Mouse (Mus musculus) kidney, adult 2 months (tissue): Measurements from ENCODE around the gene Disc1. TPM values are rescaled to one million over a fixed set of nuclear protein-coding genes. Genes with fewer than 3 reads are reported as not detected.

ENCODE experiments used
- DNase-seq: peaks from one replicate; pipeline ENCODE4 v3.0.0; 2021
- H3K27ac ChIP-seq: fragments of 200-500 bp; 2 replicates; pipeline ENCODE4 v1.5.1; 2012; ENCODE audit warnings: low read depth, low read length, control low read depth, inconsistent platforms; ENCODE audit not compliant: insufficient read depth
- H3K27me3 ChIP-seq: fragments of 200-500 bp; replicated peaks from 2 replicates; pipeline ENCODE4 v1.6.1; 2012; ENCODE audit warnings: mild to moderate bottlenecking, moderate library complexity, low read length, inconsistent platforms; ENCODE audit not compliant: control insufficient read depth, insufficient read depth
- H3K36me3 ChIP-seq: fragments of 200-500 bp; 2 replicates; pipeline ENCODE4 v1.6.1; 2012; ENCODE audit warnings: mild to moderate bottlenecking, moderate library complexity, low read length, inconsistent platforms; ENCODE audit not compliant: control insufficient read depth, insufficient read depth
- H3K4me1 ChIP-seq: fragments of 200-500 bp; 2 replicates; pipeline ENCODE4 v1.6.1; 2011; ENCODE audit warnings: low read length; ENCODE audit not compliant: control insufficient read depth, insufficient read depth
- H3K4me3 ChIP-seq: fragments of 200-500 bp; 2 replicates; pipeline ENCODE4 v1.5.1; 2011; ENCODE audit warnings: mild to moderate bottlenecking, low read depth, low read length, control low read depth; ENCODE audit not compliant: insufficient read depth
- CTCF ChIP-seq: fragments of 200-500 bp; conservative IDR thresholded peaks from 2 replicates; pipeline ENCODE4 v1.5.1; 2011; ENCODE audit warnings: low read depth, mild to moderate bottlenecking, control low read depth, low read length, moderate library complexity, mixed read lengths; ENCODE audit not compliant: insufficient read depth, insufficient read length
- POLR2A ChIP-seq: fragments of 200-500 bp; IDR thresholded peaks from one replicate; pipeline ENCODE4 v1.6.1; 2011; ENCODE audit warnings: low read depth, low read length, control low read depth
- WGBS: fragments of 180-500 bp; shearing (Covaris S2); methylation state at CpG from one replicate; pipeline ENCODE4 v1.1.7; 2018; 5-methylcytosine and 5-hydroxymethylcytosine counted together
- polyA plus RNA-seq: library from polyadenylated mRNA; depleted of rRNA; stranded (reverse); fragments of >200 nt; gene quantifications from 2 replicates; pipeline ENCODE4 v1.2.3, GENCODE M21; 2012

Gene Disc1
- polyA plus RNA-seq, 1 experiment = 0.58 TPM

DNA sequence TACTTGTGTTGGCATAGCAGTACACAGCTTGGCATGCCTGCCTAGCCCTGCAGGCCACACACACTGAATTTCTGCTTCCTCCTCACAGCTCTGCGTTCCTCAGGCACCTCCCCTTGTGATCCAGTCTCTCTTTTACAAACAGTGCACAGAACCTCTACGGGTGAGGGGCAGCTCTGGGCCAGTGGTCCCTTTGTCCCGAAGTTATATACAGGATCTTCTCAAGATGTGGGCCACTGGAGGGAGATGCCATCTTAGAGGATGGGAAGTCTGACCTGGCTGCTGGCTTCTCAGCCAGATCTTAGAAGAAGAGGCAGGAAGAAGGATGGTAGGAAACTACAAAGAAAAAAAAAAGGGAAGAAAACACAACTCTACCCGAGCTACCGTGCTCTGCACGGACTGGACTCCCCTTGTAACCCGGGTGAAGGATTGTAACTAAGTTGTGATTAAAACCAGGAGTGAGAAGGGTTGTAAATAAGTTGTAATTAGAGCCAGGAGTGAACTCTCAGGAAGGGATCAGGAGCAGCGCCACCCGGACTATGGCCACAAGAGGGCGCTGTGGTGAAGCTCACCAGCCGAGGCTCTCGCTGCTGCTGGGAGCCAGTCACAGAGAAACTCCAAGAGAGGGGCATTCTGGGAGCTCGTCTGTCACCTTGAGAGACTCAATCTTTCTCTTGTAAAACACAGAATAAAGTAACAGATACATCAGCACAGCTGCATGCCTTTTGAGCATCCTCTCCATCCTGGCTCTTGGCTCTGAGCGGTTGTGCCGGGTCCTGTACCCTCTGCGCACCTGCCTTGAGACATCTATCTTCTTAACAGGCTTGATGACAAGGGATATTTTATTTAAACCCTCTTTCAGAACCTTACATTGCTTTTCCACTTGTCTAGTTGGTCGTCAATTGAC lies 129.8 kb downstream of the Disc1 start:
- Histone ChIP-seq H3K27ac (no peak overlapping the region), H3K4me1 (no peaks in the 10 kb centered on the region; the same call in 1 of the 2 replicates), H3K4me3 (no peak overlapping the region), H3K36me3 (no peaks in the 10 kb centered on the region), H3K27me3 (no peaks in the 10 kb centered on the region)
- 16% methylated on average over 17 of the region's 17 CpGs for WGBS
- peak; percentile 82 for DNase-seq
- TF ChIP-seq POLR2A = no peak
- peak; percentile 92 for TF ChIP-seq CTCF

DNA sequence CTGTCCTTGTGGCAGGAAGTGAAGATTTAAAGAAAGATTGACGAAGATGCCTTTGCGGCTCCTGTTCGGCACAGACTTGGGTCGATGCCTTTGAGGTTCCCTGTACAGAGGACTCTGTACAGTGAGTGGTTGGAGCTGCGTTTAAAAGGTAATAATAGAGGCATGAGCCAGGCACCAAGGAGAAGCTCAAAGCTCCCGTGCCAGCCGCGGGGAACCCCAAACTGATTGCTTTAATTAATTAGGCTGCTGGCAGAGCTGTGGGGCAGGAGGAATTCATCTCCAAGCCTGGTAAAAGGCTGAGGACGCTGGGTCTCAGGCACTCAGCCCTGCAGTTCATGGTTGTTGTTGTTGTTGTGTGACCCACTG lies 130.4 kb downstream of the Disc1 start:
- Histone ChIP-seq H3K36me3 (no peaks in the 10 kb centered on the region), H3K4me1 (no peaks in the 10 kb centered on the region; the same call in 1 of the 2 replicates), H3K27ac (no peak overlapping the region), H3K4me3 (no peak overlapping the region), H3K27me3 (no peaks in the 10 kb centered on the region)
- TF ChIP-seq CTCF = no peak
- 47% methylated on average over 9 of the region's 9 CpGs for WGBS
- no peak for DNase-seq

DNA sequence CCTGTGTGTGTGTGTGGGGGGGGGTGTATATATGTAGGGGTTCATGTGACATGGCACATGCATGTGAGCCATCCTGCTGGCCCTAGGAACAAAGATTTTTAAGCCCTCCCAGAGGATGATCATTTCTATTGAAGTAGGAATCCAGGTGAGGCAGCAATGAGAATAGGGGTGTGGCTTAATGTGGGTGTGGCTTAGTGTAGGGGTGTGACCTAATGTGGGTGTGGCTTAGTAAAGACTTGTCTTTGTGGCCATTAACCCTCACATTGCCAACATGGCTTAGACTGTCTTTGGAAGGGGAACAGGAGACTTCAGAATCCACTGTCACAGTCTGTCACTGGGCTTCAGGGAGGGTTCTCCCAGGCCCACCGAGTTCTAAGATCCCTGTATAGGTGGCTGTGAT lies 130.9 kb downstream of the Disc1 start:
- H3K27ac ChIP-seq = no peak overlapping the region
- H3K4me3 ChIP-seq = no peak overlapping the region
- no peaks in the 10 kb centered on the region for H3K36me3 ChIP-seq
- no peaks in the 10 kb centered on the region for H3K27me3 ChIP-seq
- 79% methylated on average over 1 of the region's 1 CpGs for WGBS
- H3K4me1 ChIP-seq = no peaks in the 10 kb centered on the region; the same call in 1 of the 2 replicates
- no peak for DNase-seq
- TF ChIP-seq POLR2A (no peak), CTCF (no peak)

DNA sequence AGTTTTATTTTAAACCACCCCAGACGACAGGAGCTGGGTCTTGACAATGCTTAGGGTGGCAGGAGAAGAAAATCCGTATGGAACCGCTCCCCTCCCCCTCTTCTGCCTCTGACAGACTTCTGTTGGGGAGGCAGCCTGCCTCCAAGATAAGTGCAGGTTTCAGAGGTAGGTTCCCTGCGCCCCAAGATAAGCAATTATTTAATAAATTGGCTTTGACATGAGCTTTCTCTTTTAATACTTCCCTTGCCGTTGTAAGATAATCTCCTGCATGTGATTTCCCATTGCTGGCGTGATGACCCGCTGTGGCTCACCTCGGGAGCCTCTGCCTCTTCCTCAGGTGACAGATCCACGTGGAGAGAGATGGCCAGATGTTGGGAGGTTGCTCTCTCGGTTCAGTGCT lies 133.0 kb downstream of the Disc1 start:
- 40% methylated on average over 10 of the region's 10 CpGs for WGBS
- Histone ChIP-seq H3K4me1 (no peaks in the 10 kb centered on the region; the same call in 1 of the 2 replicates), H3K27ac (no peak overlapping the region), H3K27me3 (no peaks in the 10 kb centered on the region), H3K4me3 (no peak overlapping the region), H3K36me3 (no peaks in the 10 kb centered on the region)
- no peak for DNase-seq
- TF ChIP-seq CTCF (no peak), POLR2A (no peak)

DNA sequence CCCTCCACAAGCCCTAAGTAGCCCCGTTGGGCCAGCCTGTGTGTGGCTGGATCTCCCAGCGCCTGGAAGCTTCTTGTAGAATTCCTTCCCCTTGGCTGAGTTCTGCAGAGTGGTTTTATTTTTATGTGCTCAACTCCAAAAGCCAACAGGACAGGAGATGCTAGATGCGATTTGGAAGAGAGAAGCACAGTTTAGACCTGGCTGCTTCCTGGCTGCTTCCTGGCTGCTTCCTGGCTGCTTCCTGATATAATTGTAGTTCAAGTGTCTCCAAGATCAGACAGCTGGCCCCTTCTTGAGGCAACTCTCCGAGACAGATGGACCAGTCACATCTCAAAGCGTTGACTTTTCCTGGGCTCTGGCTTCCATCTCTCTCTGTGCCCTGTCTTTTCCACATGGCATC lies 139.7 kb downstream of the Disc1 start:
- DNase-seq = peak; percentile 67
- no peaks in the 10 kb centered on the region for H3K27me3 ChIP-seq
- H3K36me3 ChIP-seq = no peaks in the 10 kb centered on the region
- H3K4me1 ChIP-seq = peaks cover 10% of the 10 kb centered on the region
- no peak for TF ChIP-seq POLR2A
- no peak for TF ChIP-seq CTCF
- H3K4me3 ChIP-seq = no peak overlapping the region
- H3K27ac ChIP-seq = no peak overlapping the region
- WGBS = 78% methylated on average over 5 of the region's 5 CpGs

DNA sequence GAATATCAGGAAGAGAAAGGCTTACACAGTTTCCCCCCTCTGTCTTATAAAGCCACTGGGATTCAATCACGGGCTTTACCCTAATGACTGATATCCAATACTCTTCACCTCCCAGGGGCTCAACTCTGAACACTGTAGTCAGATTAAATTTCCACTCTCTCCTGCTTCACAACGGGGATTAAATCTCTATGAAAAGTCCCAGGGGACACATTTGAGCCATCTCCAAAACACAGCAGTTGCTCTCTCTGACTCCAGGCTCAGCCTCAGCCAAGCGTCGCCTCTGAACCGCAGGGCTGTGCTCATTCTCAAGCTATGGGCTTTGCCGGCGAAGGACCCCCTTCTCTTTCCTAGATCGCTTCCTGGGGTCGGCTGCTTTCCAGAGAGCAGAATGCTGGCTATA lies 141.1 kb downstream of the Disc1 start:
- no peak overlapping the region for H3K27ac ChIP-seq
- H3K4me3 ChIP-seq = no peak overlapping the region
- peak; percentile 27 for DNase-seq
- WGBS = 56% methylated on average over 9 of the region's 9 CpGs
- no peaks in the 10 kb centered on the region for H3K36me3 ChIP-seq
- H3K27me3 ChIP-seq = no peaks in the 10 kb centered on the region
- peaks cover 10% of the 10 kb centered on the region for H3K4me1 ChIP-seq
- TF ChIP-seq POLR2A (no peak), CTCF (no peak)

DNA sequence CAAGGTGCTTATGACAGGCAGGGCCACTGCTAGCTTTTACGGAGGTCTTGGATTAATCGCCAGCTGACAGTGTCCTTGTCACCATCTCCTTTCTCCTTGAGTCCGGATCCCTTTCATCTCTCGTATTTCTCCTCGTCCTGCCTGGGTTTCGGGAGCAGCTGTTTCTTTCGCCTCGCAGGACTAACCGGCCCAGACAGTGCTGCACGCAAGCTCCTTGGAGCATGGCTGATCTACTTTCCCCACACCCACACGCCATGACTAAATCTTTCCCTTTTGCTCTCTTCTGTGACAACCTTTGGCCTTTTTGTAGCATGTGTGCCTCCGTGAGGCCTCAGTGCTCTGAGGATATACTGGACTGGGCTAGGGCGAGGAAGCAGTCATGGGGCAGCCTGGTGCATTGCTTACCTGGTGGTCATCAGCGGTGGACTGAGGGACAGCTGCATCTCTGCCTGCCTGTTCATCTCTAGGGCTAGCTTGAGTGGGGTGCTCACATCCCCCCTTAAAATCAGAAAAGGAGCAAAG lies 142.6 kb downstream of the Disc1 start:
- no peak for TF ChIP-seq POLR2A
- TF ChIP-seq CTCF = no peak
- Histone ChIP-seq H3K27me3 (no peaks in the 10 kb centered on the region), H3K36me3 (no peaks in the 10 kb centered on the region), H3K4me3 (no peak overlapping the region), H3K27ac (peak overlapping the region; percentile 61; the same call in 1 of the 2 replicates), H3K4me1 (peaks cover 10% of the 10 kb centered on the region)
- WGBS = 70% methylated on average over 14 of the region's 14 CpGs
- DNase-seq = no peak
